Mouse (Mus musculus): Measurements from ENCODE around the gene Plbd1. TPM values are rescaled to one million over a fixed set of nuclear protein-coding genes. Genes with fewer than 3 reads are reported as not detected.

Gene Plbd1
- total RNA-seq, 2 experiments from 2014 or later, result 36.5 to 39.9 TPM

GRCm38 (mm10) chr6:136590739-136591138 lies 71.0 kb downstream of the Plbd1 start:
- DNase-seq (ENCODE audit: low spot score), result no peak
- intact Hi-C loops (cut with DNase I), result no loop called here

DNA sequence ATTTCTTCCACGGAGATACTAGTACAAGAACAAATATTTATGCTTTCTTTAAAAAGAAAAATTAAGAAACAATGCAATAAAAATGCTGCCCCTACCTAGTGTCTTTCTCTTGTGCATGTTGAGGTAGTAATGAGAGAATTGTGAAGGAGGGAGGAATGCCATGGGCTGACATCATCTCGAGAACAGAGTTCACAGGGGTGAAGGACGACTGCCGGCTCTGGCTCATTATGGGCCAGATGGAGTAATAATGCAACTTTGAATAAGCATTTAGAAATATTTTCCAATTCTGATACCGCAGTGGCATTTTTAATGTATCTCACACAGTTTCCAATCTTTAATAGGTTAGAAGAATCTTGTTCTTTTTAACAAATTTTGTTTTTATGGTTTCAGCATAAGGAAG lies 95.7 kb downstream of the Plbd1 start:
- DNase-seq (ENCODE audit: low spot score), result no peak
- intact Hi-C loops (cut with DNase I), result no loop called here

Other genes with a start within 250 kb of the Plbd1 start
- gene E330021D16Rik, start 246.4 kb downstream of the Plbd1 start, total RNA-seq (2021), result not detected
- gene Atf7ip, start 155.8 kb downstream of the Plbd1 start, total RNA-seq (2021), result 10 to 100 TPM; 79.8 to 92.6 TPM
- not detected for gene Gucy2c, start 119.8 kb upstream of the Plbd1 start, total RNA-seq (2021)
- gene Hist4h4, start 142.5 kb upstream of the Plbd1 start, total RNA-seq (2021), result 10 to 100 TPM in 1 of 2 experiments, 1 to 10 TPM in 1; 8.3 to 11.5 TPM
- gene H2afj, start 146.3 kb upstream of the Plbd1 start, total RNA-seq (2021), result 10 to 100 TPM; 28.3 to 33.9 TPM
- 1 to 10 TPM in 1 of 2 experiments, under 1 TPM in 1; 0.62 to 2.0 TPM for gene BC049715, start 165.7 kb upstream of the Plbd1 start, total RNA-seq (2021)
- gene Wbp11, start 166.3 kb upstream of the Plbd1 start, total RNA-seq (2021), result 10 to 100 TPM; 57.0 to 63.3 TPM
- not detected for gene Smco3, start 173.5 kb upstream of the Plbd1 start, total RNA-seq (2021)
- gene Art4, start 195.8 kb upstream of the Plbd1 start, total RNA-seq (2021), result 10 to 100 TPM; 16.8 to 17.8 TPM
- 100 to 1,000 TPM; 365 to 487 TPM for gene Mgp, start 213.9 kb upstream of the Plbd1 start, total RNA-seq (2021)